Mouse (Mus musculus) right cerebral cortex, adult 2 months (tissue): ENCODE measurements around the gene Lrba.

Experiments used
- DNase-seq, 2 experiments: peaks; one replicate each; pipeline ENCODE4 v3.0.0; 2021 to 2022; ENCODE audit warnings: low spot score in 2 of 2

Lrba gene

GRCm38 (mm10) chr3:86253791-86254190 is 29.3 kb downstream of the Lrba start:
- no peak for DNase-seq

- DNase-seq, result peak in 1 of 2 experiments; percentile 39
Observed at GRCm38 (mm10) chr3:86268074-86268702, 43.7 kb downstream of the Lrba start.

- DNase-seq, result no peak
Observed at GRCm38 (mm10) chr3:86275651-86276050, 51.2 kb downstream of the Lrba start.

GRCm38 (mm10) chr3:86291326-86291725 is 66.8 kb downstream of the Lrba start:
- DNase-seq, result no peak

- DNase-seq, result no peak
Observed at GRCm38 (mm10) chr3:86294866-86295265, 70.4 kb downstream of the Lrba start.

GRCm38 (mm10) chr3:86296214-86296613 is 71.7 kb downstream of the Lrba start:
- no peak for DNase-seq

- no peak for DNase-seq
Observed at GRCm38 (mm10) chr3:86308833-86309232, 84.4 kb downstream of the Lrba start.

GRCm38 (mm10) chr3:86310216-86310615 is 85.7 kb downstream of the Lrba start:
- no peak for DNase-seq

- DNase-seq, result no peak
Observed at GRCm38 (mm10) chr3:86311406-86311805, 86.9 kb downstream of the Lrba start.

GRCm38 (mm10) chr3:86317636-86318035 is 93.2 kb downstream of the Lrba start:
- no peak for DNase-seq

- peak in 1 of 2 experiments; percentile 18 for DNase-seq
Observed at GRCm38 (mm10) chr3:86328531-86328930, 104.1 kb downstream of the Lrba start.

- DNase-seq, result no peak
Observed at GRCm38 (mm10) chr3:86343261-86343660, 118.8 kb downstream of the Lrba start.

- DNase-seq, result no peak
Observed at GRCm38 (mm10) chr3:86362486-86362885, 138.0 kb downstream of the Lrba start.

GRCm38 (mm10) chr3:86371466-86371865 is 147.0 kb downstream of the Lrba start:
- DNase-seq, result no peak

GRCm38 (mm10) chr3:86375276-86375675 is 150.8 kb downstream of the Lrba start:
- no peak for DNase-seq

GRCm38 (mm10) chr3:86382557-86382956 is 158.1 kb downstream of the Lrba start:
- no peak for DNase-seq

GRCm38 (mm10) chr3:86385047-86385446 is 160.6 kb downstream of the Lrba start:
- no peak for DNase-seq

GRCm38 (mm10) chr3:86386246-86386645 is 161.8 kb downstream of the Lrba start:
- DNase-seq, result no peak

- DNase-seq, result no peak
Observed at GRCm38 (mm10) chr3:86423828-86424227, 199.3 kb downstream of the Lrba start.

GRCm38 (mm10) chr3:86426733-86427132 is 202.3 kb downstream of the Lrba start:
- no peak for DNase-seq

- DNase-seq, result no peak
Observed at GRCm38 (mm10) chr3:86443497-86443896, 219.0 kb downstream of the Lrba start.

GRCm38 (mm10) chr3:86451211-86451610 is 226.7 kb downstream of the Lrba start:
- no peak for DNase-seq

GRCm38 (mm10) chr3:86461582-86461981 is 237.1 kb downstream of the Lrba start:
- DNase-seq, result no peak

- DNase-seq, result no peak
Observed at GRCm38 (mm10) chr3:86489992-86490391, 265.5 kb downstream of the Lrba start.
